In the genomic region with DNA sequence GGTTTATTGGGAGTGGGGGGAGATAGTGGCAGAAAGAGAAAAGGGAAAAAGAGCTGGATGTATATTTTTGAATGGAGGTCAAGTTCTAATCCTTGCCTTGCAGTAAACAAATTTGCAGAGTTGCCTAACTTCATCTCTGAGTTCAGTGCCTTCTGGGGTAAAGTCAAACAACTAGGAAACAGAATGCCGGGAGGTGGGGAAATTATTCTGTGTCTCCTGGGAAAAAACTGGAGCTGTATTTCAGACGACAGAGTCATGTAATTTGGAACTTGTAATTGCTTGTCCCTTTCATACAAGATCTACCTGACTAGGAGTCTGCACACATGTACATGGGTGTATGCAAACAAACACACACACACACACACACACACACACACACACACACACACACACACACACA, we compare ENCODE assay signal across 19 mouse cellular contexts.
DNase-seq lines count a peak whose midpoint lies in the region; ATAC-seq and TF ChIP-seq lines count a peak whose summit lies in the region.
"Had no signal": no experiment of that assay in that cellular context is flagged by ENCODE, and none has a peak within 500 bp of the region (broad histone marks: within the 10 kb centered on the region; RNA-seq: fewer than 3 reads in every experiment).

No protein-coding gene starts in this region.

- H3K4me2 ChIP-seq in heart, embryonic 16.5 days (ENCODE audit: low read depth, low read length) = no peak overlapping the region
- H3K4me2 ChIP-seq: forebrain, embryonic 13.5 days; limb, embryonic 12.5 days; liver, embryonic 12.5 days had no signal

- DNase-seq in heart, adult 11 months = peak; percentile 75
- no peak for DNase-seq in heart, postnatal 36 days
- DNase-seq in heart, postnatal 14 days = no peak
- DNase-seq in liver, adult 2 months (ENCODE audit: extremely low read depth, low read depth, low spot score) = peak; percentile 23
- DNase-seq in liver (no peak), adipocyte (ENCODE audit: low spot score) (peak; percentile 85)
- DNase-seq: cerebellum, adult 2 months; gastrocnemius, postnatal 25 days; liver, postnatal 0 days; thymus, adult 2 months; thymus, postnatal 36 days had no signal

- no peaks in the 10 kb centered on the region for H3K27me3 ChIP-seq in heart, embryonic 16.5 days (ENCODE audit: control insufficient read depth, insufficient read depth, low read length)
- no peaks in the 10 kb centered on the region for H3K27me3 ChIP-seq in liver, adult 2 months (ENCODE audit: control insufficient read depth, insufficient read depth, low read length)
- H3K27me3 ChIP-seq: forebrain, embryonic 13.5 days; limb, embryonic 12.5 days; liver, embryonic 12.5 days had no signal

- no peak overlapping the region for H3K4me3 ChIP-seq in heart, embryonic 16.5 days (ENCODE audit: low read length)
- H3K4me3 ChIP-seq in liver, adult 2 months (ENCODE audit: insufficient read depth, low read depth, low read length) = no peak overlapping the region
- H3K4me3 ChIP-seq: forebrain, embryonic 13.5 days; heart, adult 2 months; layer of hippocampus, adult 2 months; left cerebral cortex, adult 2 months; limb, embryonic 12.5 days; liver, embryonic 12.5 days had no signal

- no peak overlapping the region for H3K9ac ChIP-seq in heart, embryonic 16.5 days (ENCODE audit: low read length)
- no peak overlapping the region for H3K9ac ChIP-seq in liver, adult 2 months (ENCODE audit: low read depth, low read length)
- H3K9ac ChIP-seq: forebrain, embryonic 13.5 days; limb, embryonic 12.5 days; liver, embryonic 12.5 days; liver, postnatal 0 days had no signal

- no peaks in the 10 kb centered on the region for H3K9me3 ChIP-seq in heart, embryonic 16.5 days (replicated peaks; ENCODE audit: control insufficient read depth, low read length)
- H3K9me3 ChIP-seq: forebrain, embryonic 13.5 days; limb, embryonic 12.5 days; liver, embryonic 12.5 days had no signal

- H3K4me1 ChIP-seq in heart, embryonic 16.5 days (ENCODE audit: control insufficient read depth, insufficient read depth, low read length) = peaks cover 20% of the 10 kb centered on the region
- H3K4me1 ChIP-seq in liver, adult 2 months (ENCODE audit: control insufficient read depth, insufficient read depth, low read length) = peaks cover 3% of the 10 kb centered on the region; the same call in 1 of the 2 replicates
- H3K4me1 ChIP-seq: limb, embryonic 12.5 days; liver, embryonic 12.5 days had no signal

- WGBS in heart, embryonic 16.5 days = 35% methylated on average over 2 of the region's 2 CpGs
- WGBS in liver, adult 2 months = 12% methylated on average over 2 of the region's 2 CpGs

- no peak for TF ChIP-seq POLR2A in liver, adult 2 months (IDR thresholded peaks at IDR 0.05; ENCODE audit: extremely low read depth, insufficient read depth, low read length)

- TF ChIP-seq CTCF in liver, adult 2 months (IDR thresholded peaks at IDR 0.05; ENCODE audit: low read depth, low read length) = no peak

- H3K36me3 ChIP-seq in heart, embryonic 16.5 days (ENCODE audit: control insufficient read depth, insufficient read depth) = no peaks in the 10 kb centered on the region
- H3K36me3 ChIP-seq in liver, adult 2 months (ENCODE audit: control insufficient read depth, insufficient read depth, low read length) = no peaks in the 10 kb centered on the region
- H3K36me3 ChIP-seq: limb, embryonic 12.5 days; liver, embryonic 12.5 days had no signal

- no peak for ATAC-seq in heart, embryonic 16.5 days (replicated peaks; ENCODE audit: extremely low read depth, insufficient read depth, low FRiP score)
- ATAC-seq: CD4-positive, CD25-positive, alpha-beta regulatory T cell, adult 4 months; liver, embryonic 12.5 days; liver, postnatal 0 days had no signal

- H3K79me2 ChIP-seq in liver, adult 2 months (ENCODE audit: control insufficient read depth, insufficient read depth, low read length) = no peaks in the 10 kb centered on the region

- intact Hi-C loops in heart, postnatal 36 days (cut with DNase I) = no loop called here
- intact Hi-C loops in heart, postnatal 14 days (cut with DNase I) = no loop called here

- H3K27ac ChIP-seq in heart, embryonic 16.5 days (ENCODE audit: low read length) = peak overlapping the region; percentile 71
- H3K27ac ChIP-seq in liver, adult 2 months (replicated peaks; ENCODE audit: insufficient read depth, low read depth, low read length) = peak overlapping the region; percentile 29; the same call in 1 of the 2 replicates
- H3K27ac ChIP-seq: forebrain, embryonic 13.5 days; layer of hippocampus, adult 2 months; left cerebral cortex, adult 2 months; limb, embryonic 12.5 days; liver, embryonic 12.5 days had no signal

Comparison
In these comparisons a context has a peak if more than half of its experiments do, and no peak if none do; other contexts are left out.
1. DNase-seq: peak in heart, adult 11 months (single experiment), liver, adult 2 months (single experiment) and adipocyte (single experiment); none in heart, postnatal 36 days (0 of 2), heart, postnatal 14 days (0 of 2) and liver (single experiment).